Mouse (Mus musculus): ENCODE results near the gene Zfp408. TPM values are rescaled to one million over a fixed set of nuclear protein-coding genes. Genes with fewer than 3 reads are reported as not detected.

Zfp408 gene
- 52.2 and 62.6 TPM in 2 replicates for polyA plus RNA-seq (2012; rRNA removed)

- WGBS: under 1% methylated on average over 44 of the region's 44 CpGs
- TF ChIP-seq CTCF (IDR thresholded peaks at IDR 0.05; ENCODE audit: borderline replicate concordance, control insufficient read depth, extremely low read depth, insufficient read depth, low read length, poor library complexity) (no peak), POLR2A (IDR thresholded peaks at IDR 0.05; ENCODE audit: control insufficient read depth, extremely low read depth, insufficient read depth, low read length, poor library complexity) (peak; percentile 60)
- H3K36me3 ChIP-seq (ENCODE audit: control insufficient read depth, insufficient read depth, low read length): peaks cover 22% of the 10 kb centered on the region
- no peaks in the 10 kb centered on the region for H3K27me3 ChIP-seq (ENCODE audit: control insufficient read depth, insufficient read depth, low read length)
- H3K4me3 ChIP-seq (ENCODE audit: control insufficient read depth, insufficient read depth, low read length): peak within 1 kb of the TSS; percentile 95
- DNase-seq: peak; percentile 96
- H3K4me1 ChIP-seq (replicated peaks; ENCODE audit: control insufficient read depth, insufficient read depth, low read length): peaks cover 34% of the 10 kb centered on the region
- peak within 1 kb of the TSS; percentile 84 for H3K27ac ChIP-seq (ENCODE audit: control insufficient read depth, insufficient read depth, low read length)
Measured at GRCm38 (mm10) chr2:91649553-91650359, at the start of gene Zfp408, which contains the start of gene Arhgap1. Gene Zfp408, minus strand, starts transcription at chr2:91649791. Gene Arhgap1, plus strand, starts transcription at chr2:91649860.

GRCm38 (mm10) chr2:91699225-91699624 lies 49.6 kb upstream of the Zfp408 start:
- Histone ChIP-seq H3K27me3 (ENCODE audit: control insufficient read depth, insufficient read depth, low read length) (no peaks in the 10 kb centered on the region), H3K36me3 (ENCODE audit: control insufficient read depth, insufficient read depth, low read length) (peaks cover 9% of the 10 kb centered on the region; the same call in 1 of the 2 replicates), H3K4me1 (replicated peaks; ENCODE audit: control insufficient read depth, insufficient read depth, low read length) (no peaks in the 10 kb centered on the region), H3K27ac (ENCODE audit: control insufficient read depth, insufficient read depth, low read length) (no peak overlapping the region), H3K4me3 (ENCODE audit: control insufficient read depth, insufficient read depth, low read length) (no peak overlapping the region)
- 66% methylated on average over 1 of the region's 1 CpGs for WGBS
- TF ChIP-seq CTCF (IDR thresholded peaks at IDR 0.05; ENCODE audit: borderline replicate concordance, control insufficient read depth, extremely low read depth, insufficient read depth, low read length, poor library complexity) (no peak), POLR2A (IDR thresholded peaks at IDR 0.05; ENCODE audit: control insufficient read depth, extremely low read depth, insufficient read depth, low read length, poor library complexity) (no peak)
- no peak for DNase-seq

GRCm38 (mm10) chr2:91696225-91696590 lies 46.6 kb upstream of the Zfp408 start:
- H3K4me1 ChIP-seq (replicated peaks; ENCODE audit: control insufficient read depth, insufficient read depth, low read length): no peaks in the 10 kb centered on the region
- H3K27me3 ChIP-seq (ENCODE audit: control insufficient read depth, insufficient read depth, low read length): no peaks in the 10 kb centered on the region
- H3K36me3 ChIP-seq (ENCODE audit: control insufficient read depth, insufficient read depth, low read length): peaks cover 22% of the 10 kb centered on the region
- DNase-seq: no peak
- 85% methylated on average over 1 of the region's 1 CpGs for WGBS
- no peak overlapping the region for H3K4me3 ChIP-seq (ENCODE audit: control insufficient read depth, insufficient read depth, low read length)
- H3K27ac ChIP-seq (ENCODE audit: control insufficient read depth, insufficient read depth, low read length): no peak overlapping the region
- TF ChIP-seq POLR2A (IDR thresholded peaks at IDR 0.05; ENCODE audit: control insufficient read depth, extremely low read depth, insufficient read depth, low read length, poor library complexity) (no peak), CTCF (IDR thresholded peaks at IDR 0.05; ENCODE audit: borderline replicate concordance, control insufficient read depth, extremely low read depth, insufficient read depth, low read length, poor library complexity) (no peak)

GRCm38 (mm10) chr2:91695436-91696224 lies 46.0 kb upstream of the Zfp408 start:
- WGBS: 95% methylated on average over 10 of the region's 10 CpGs
- peaks cover 24% of the 10 kb centered on the region for H3K36me3 ChIP-seq (ENCODE audit: control insufficient read depth, insufficient read depth, low read length)
- TF ChIP-seq POLR2A (IDR thresholded peaks at IDR 0.05; ENCODE audit: control insufficient read depth, extremely low read depth, insufficient read depth, low read length, poor library complexity): no peak
- TF ChIP-seq CTCF (IDR thresholded peaks at IDR 0.05; ENCODE audit: borderline replicate concordance, control insufficient read depth, extremely low read depth, insufficient read depth, low read length, poor library complexity): no peak
- no peaks in the 10 kb centered on the region for H3K27me3 ChIP-seq (ENCODE audit: control insufficient read depth, insufficient read depth, low read length)
- H3K27ac ChIP-seq (ENCODE audit: control insufficient read depth, insufficient read depth, low read length): no peak overlapping the region
- no peak overlapping the region for H3K4me3 ChIP-seq (ENCODE audit: control insufficient read depth, insufficient read depth, low read length)
- no peak for DNase-seq
- H3K4me1 ChIP-seq (replicated peaks; ENCODE audit: control insufficient read depth, insufficient read depth, low read length): no peaks in the 10 kb centered on the region

GRCm38 (mm10) chr2:91689452-91689851 lies 39.9 kb upstream of the Zfp408 start:
- Histone ChIP-seq H3K36me3 (ENCODE audit: control insufficient read depth, insufficient read depth, low read length) (peaks cover 56% of the 10 kb centered on the region), H3K27me3 (ENCODE audit: control insufficient read depth, insufficient read depth, low read length) (no peaks in the 10 kb centered on the region), H3K4me3 (ENCODE audit: control insufficient read depth, insufficient read depth, low read length) (no peak overlapping the region), H3K4me1 (replicated peaks; ENCODE audit: control insufficient read depth, insufficient read depth, low read length) (no peaks in the 10 kb centered on the region), H3K27ac (ENCODE audit: control insufficient read depth, insufficient read depth, low read length) (no peak overlapping the region)
- no peak for DNase-seq
- TF ChIP-seq CTCF (IDR thresholded peaks at IDR 0.05; ENCODE audit: borderline replicate concordance, control insufficient read depth, extremely low read depth, insufficient read depth, low read length, poor library complexity) (no peak), POLR2A (IDR thresholded peaks at IDR 0.05; ENCODE audit: control insufficient read depth, extremely low read depth, insufficient read depth, low read length, poor library complexity) (no peak)
- 96% methylated on average over 7 of the region's 7 CpGs for WGBS

- H3K4me3 ChIP-seq (ENCODE audit: control insufficient read depth, insufficient read depth, low read length): no peak overlapping the region
- no peaks in the 10 kb centered on the region for H3K27me3 ChIP-seq (ENCODE audit: control insufficient read depth, insufficient read depth, low read length)
- H3K27ac ChIP-seq (ENCODE audit: control insufficient read depth, insufficient read depth, low read length): no peak overlapping the region
- WGBS: 93% methylated on average over 8 of the region's 8 CpGs
- TF ChIP-seq POLR2A (IDR thresholded peaks at IDR 0.05; ENCODE audit: control insufficient read depth, extremely low read depth, insufficient read depth, low read length, poor library complexity) (no peak), CTCF (IDR thresholded peaks at IDR 0.05; ENCODE audit: borderline replicate concordance, control insufficient read depth, extremely low read depth, insufficient read depth, low read length, poor library complexity) (no peak)
- DNase-seq: no peak
- no peaks in the 10 kb centered on the region for H3K4me1 ChIP-seq (replicated peaks; ENCODE audit: control insufficient read depth, insufficient read depth, low read length)
- H3K36me3 ChIP-seq (ENCODE audit: control insufficient read depth, insufficient read depth, low read length): peaks cover 73% of the 10 kb centered on the region
Measured at GRCm38 (mm10) chr2:91683919-91684318, 34.3 kb upstream of the Zfp408 start.

Measured in thymus, adult 2 months (tissue).